Mouse (Mus musculus): ENCODE results near the gene Tril.

The Tril gene

GRCm38 (mm10) chr6:53820486-53820985 is at the start of gene Tril:
Tril (minus strand) TSS chr6:53820830.
- CTCF ChIA-PET, result no interaction called here

GRCm38 (mm10) chr6:53863011-53863410 is 42.4 kb upstream of the Tril start:
- CTCF ChIA-PET, result no interaction called here

- CTCF ChIA-PET, result no interaction called here
These were observed 38.5 kb upstream of the Tril start for GRCm38 (mm10) chr6:53859106-53859505.

DNA sequence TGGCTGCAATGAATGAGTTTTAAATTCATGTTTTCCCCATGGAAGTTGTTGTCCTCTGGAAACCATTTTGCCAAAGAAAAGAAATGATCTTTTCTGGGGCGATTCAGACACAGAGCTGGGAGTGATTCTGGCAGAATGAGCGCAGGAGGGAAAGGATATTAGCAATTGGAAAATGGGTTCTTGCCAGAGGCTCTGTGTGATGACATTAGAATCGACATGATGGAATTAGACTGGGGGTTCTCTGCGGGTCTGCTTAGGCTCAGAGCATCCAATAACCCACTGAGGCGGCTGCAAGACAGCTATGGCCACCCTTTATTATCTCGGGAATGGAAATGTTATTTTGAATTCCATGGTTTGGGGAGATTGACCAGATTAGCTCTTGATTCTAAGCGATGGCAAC is 37.2 kb upstream of the Tril start:
- CTCF ChIA-PET, result no interaction called here

DNA sequence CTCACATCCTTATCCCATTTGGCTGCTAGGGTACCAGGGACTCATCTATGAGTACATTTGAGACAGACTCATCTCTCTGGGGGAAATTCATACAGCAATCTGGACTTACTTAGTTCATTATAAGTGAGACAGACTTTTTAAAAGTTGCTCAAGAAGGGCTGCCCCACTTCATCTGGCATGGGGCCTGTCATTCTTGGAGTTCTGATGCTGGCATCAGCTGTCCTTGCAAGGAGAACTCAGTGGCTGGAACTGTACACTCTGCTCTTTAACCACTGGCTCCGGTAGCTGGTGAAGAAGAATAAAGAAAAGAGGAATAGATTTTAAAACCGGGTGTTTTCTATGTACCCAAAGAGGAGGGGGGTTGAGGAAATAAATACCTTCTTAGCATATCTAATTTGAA is 36.1 kb upstream of the Tril start:
- CTCF ChIA-PET, result no interaction called here

- CTCF ChIA-PET, result no interaction called here
These were observed 34.6 kb upstream of the Tril start for GRCm38 (mm10) chr6:53854971-53855856.

DNA sequence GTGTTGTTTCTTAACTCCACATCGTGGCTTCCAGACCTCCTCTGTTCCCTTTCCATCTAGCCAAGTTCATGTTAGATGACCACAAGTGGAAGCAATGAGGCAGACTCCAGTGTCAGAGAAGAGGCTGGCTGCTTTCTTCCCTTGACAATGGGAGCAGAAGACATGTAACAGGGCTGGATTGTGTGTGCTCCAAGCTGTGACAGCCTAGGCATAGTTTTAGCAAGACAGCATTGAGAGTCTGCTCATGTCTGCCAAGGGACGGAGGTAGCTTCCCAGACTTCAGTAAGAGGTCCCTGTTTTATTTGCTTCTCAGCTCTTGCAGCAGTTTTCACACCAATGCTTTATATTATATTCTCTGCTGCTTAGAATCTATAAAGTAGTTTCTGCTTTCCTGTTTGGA is 33.6 kb upstream of the Tril start:
- CTCF ChIA-PET, result no interaction called here

DNA sequence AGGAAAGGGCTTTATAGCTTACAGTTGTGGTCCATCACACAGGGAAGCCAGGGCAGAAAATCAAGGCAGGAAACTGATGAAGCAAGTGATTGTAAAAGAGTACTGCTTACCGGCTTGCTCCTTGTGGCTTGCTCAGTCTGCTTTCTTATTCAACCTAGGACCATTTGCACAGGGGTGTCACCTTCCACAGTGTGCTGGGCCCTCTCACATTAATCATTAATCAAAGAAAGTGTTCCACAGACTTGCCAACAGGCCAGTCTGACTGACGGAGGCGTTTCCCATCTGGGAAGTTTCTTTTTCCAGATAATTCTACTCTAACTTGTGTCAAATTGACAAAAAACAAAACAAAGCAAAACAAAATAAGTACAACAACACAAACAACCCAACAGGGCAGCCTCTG is 32.9 kb upstream of the Tril start:
- CTCF ChIA-PET, result no interaction called here

- CTCF ChIA-PET, result no interaction called here
These were observed 24.0 kb upstream of the Tril start for GRCm38 (mm10) chr6:53844626-53845025.

DNA sequence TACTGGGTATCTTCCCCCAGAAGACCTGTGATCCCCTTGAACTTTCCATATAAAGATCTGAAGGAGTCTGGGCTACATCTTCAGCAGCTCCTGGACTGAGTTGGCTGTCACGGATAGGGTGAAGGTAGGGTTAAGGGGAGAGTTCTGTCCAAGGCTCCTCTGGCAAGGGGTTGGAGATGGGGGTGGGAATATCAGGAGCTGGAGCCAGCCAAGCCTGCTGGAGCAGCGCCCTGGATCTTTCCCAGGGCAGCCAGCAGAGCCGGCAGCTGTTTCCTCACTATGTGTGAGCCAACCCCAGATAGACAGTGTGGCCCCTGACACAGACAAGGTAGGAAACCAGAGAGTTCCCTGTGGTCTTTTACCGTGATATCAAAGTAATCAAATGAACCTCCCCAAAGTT is 4.6 kb upstream of the Tril start:
- CTCF ChIA-PET, result no interaction called here

GRCm38 (mm10) chr6:53821041-53821501 is 441 bp upstream of the Tril start:
- CTCF ChIA-PET, result no interaction called here

DNA sequence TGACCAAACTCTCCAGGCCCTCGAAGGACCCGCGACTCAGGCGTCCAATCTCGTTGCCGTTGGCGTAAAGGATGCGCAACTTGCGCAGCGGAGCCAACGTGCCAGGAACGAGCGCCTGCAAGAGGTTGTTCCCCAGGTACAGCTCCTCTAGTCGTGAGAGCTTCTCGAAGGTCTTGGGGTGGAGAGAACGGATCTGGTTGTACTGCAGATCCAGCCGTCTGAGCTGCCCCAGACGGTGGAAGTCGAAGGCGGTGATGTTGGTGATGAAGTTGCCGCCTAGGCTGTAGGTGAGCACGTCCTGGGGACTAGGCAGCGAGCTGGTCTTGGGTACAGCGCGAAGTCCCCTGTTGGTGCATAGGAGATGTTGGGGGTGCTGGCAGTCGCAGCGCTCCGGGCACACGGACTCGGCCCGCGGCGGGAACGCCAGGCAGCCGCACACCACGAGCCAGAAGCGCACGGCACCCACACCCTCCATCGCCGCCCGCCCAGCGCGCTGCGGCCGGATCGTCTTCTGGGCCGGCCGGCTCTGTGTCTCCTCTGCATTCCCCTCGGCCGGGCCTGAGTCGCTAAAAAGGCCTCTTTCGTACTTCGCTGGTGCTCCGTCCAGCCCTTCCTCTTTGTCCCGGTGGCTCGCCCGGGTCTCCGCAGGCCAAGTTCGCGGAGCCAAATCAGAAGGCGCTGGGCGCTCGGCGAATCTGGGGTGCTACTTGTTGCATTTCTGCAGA is 707 bp downstream of the Tril start:
- CTCF ChIA-PET, result interaction anchor here (0.6 kb wide), 1 partner anchor 366 kb away, joined by 3 read pairs; no protein-coding TSS in a partner anchor

- CTCF ChIA-PET, result interaction anchor here (0.6 kb wide), 1 partner anchor 367 kb away, joined by 3 read pairs; no protein-coding TSS in a partner anchor
These were observed 1.6 kb downstream of the Tril start for GRCm38 (mm10) chr6:53818732-53819661.

- CTCF ChIA-PET, result no interaction called here
These were observed 2.3 kb downstream of the Tril start for GRCm38 (mm10) chr6:53818264-53818731.

- CTCF ChIA-PET, result no interaction called here
These were observed 2.9 kb downstream of the Tril start for GRCm38 (mm10) chr6:53817763-53818174.

GRCm38 (mm10) chr6:53816661-53817060 is 4.0 kb downstream of the Tril start:
- CTCF ChIA-PET, result no interaction called here

- CTCF ChIA-PET, result no interaction called here
These were observed 4.9 kb downstream of the Tril start for GRCm38 (mm10) chr6:53815691-53816090.

GRCm38 (mm10) chr6:53814214-53814613 is 6.4 kb downstream of the Tril start:
- CTCF ChIA-PET, result no interaction called here

DNA sequence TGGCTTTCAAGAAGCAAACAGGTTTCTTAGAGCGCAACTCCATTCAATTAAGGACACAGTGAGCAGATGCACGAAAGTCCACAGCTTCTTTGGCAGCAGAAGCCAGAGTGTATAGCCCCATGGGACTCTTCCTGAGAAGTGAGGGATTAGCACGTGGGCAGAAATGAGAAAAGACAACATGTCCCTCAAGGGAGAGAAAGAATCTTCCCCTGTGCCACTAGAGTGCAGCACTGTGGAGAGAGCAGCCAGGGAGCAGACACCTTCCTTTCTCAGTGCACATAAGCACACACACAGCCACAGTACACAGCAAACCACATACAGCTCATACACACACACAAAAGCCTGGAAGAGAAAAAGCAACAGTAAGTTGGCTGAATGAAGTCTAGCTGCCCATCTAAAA is 8.4 kb downstream of the Tril start:
- CTCF ChIA-PET, result no interaction called here

DNA sequence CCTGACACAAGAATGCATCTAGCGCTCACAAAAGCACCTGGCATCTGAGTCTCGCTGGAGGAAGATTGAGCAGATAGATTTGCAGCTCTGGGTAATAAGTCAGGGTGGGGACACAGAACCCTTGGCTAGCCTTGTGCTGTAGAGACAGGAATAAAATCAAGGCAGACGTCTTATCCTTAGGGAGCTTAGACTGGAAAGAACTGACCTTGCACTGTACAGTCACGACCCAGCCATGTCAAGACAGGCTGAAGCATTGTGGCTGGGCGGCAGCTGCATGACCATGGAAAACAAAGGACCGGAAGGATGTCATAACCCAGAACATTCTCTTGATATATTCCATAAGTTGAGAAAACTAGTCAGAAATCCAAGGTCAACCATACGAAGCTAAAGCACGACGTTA is 11.8 kb downstream of the Tril start:
- CTCF ChIA-PET, result no interaction called here

- CTCF ChIA-PET, result no interaction called here
These were observed 13.4 kb downstream of the Tril start for GRCm38 (mm10) chr6:53807185-53807584.

GRCm38 (mm10) chr6:53806591-53807023 is 14.0 kb downstream of the Tril start:
- CTCF ChIA-PET, result no interaction called here

All from spleen, embryonic (tissue).